Mouse (Mus musculus) ES-E14 (cell line): ENCODE results near the gene Lcn2. TPM values are rescaled to one million over a fixed set of nuclear protein-coding genes. Genes with fewer than 3 reads are reported as not detected.
A peak's percentile ranks its signal among the peaks of the same experiment; 100 is the strongest.
"Not testable (repeated sequence)": the region's sequence is repeated elsewhere in the genome, so short reads cannot be mapped to it uniquely, and the experiment has no call there.

ENCODE experiments used
- DNase-seq: peaks from one replicate; pipeline ENCODE4 v3.0.0-alpha.2; 2013; ENCODE audit warnings: low read depth, low spot score
- H3K27ac ChIP-seq: 2 replicates; pipeline ENCODE4 v1.5.1; 2012; ENCODE audit warnings: low read depth, mild to moderate bottlenecking, low read length, moderate library complexity, mixed read lengths; ENCODE audit not compliant: poor library complexity, insufficient read depth, severe bottlenecking
- H3K36me3 ChIP-seq: 2 replicates; pipeline ENCODE4 v1.6.1; 2012; ENCODE audit warnings: mild to moderate bottlenecking, low read length, moderate library complexity, mixed read lengths; ENCODE audit not compliant: control insufficient read depth, poor library complexity, insufficient read depth, severe bottlenecking
- H3K4me1 ChIP-seq, 2 experiments: fragments of 150-350 bp in 1 of 2; sonication (generic) in 1 of 2; 2 replicates each; pipeline ENCODE4 v1.6.1; 2012; ENCODE audit warnings: low read length in 2 of 2, mild to moderate bottlenecking in 1 of 2, mixed read lengths in 1 of 2; ENCODE audit not compliant: control insufficient read depth in 2 of 2, insufficient read depth in 2 of 2, poor library complexity in 1 of 2
- H3K4me3 ChIP-seq, 2 experiments: fragments of 150-350 bp in 1 of 2; sonication (generic) in 1 of 2; 2 replicates each; pipeline ENCODE4 v1.5.1; 2012; ENCODE audit warnings: low read length in 2 of 2, low read depth in 1 of 2, mild to moderate bottlenecking in 1 of 2, mixed read lengths in 1 of 2; ENCODE audit not compliant: insufficient read depth in 1 of 2, poor library complexity in 1 of 2, severe bottlenecking in 1 of 2
- H3K9ac ChIP-seq: 2 replicates; pipeline ENCODE4 v1.6.1; 2012; ENCODE audit warnings: low read depth, mild to moderate bottlenecking, low read length, mixed read lengths; ENCODE audit not compliant: poor library complexity, insufficient read depth, severe bottlenecking
- H3K9me3 ChIP-seq: fragments of 150-350 bp; sonication (generic); 2 replicates; pipeline ENCODE4 v1.6.1; 2012; ENCODE audit warnings: low read depth, mild to moderate bottlenecking, low read length; ENCODE audit not compliant: control insufficient read depth, insufficient read depth
- CHD2 ChIP-seq: IDR thresholded peaks from 2 replicates; pipeline ENCODE4 v1.6.1; 2014; ENCODE audit warnings: mild to moderate bottlenecking, low read depth, low read length, inconsistent platforms
- HCFC1 ChIP-seq: IDR thresholded peaks from 2 replicates; pipeline ENCODE4 v1.6.1; 2012; ENCODE audit warnings: low read length, inconsistent platforms, borderline replicate concordance; ENCODE audit not compliant: insufficient read depth
- MAFK ChIP-seq: IDR thresholded peaks from 2 replicates; pipeline ENCODE4 v1.6.1; 2014; ENCODE audit warnings: mild to moderate bottlenecking, low read depth, low read length, inconsistent platforms; ENCODE audit not compliant: insufficient read depth
- ZC3H11A ChIP-seq: IDR thresholded peaks from 2 replicates; pipeline ENCODE4 v1.6.1; 2012; ENCODE audit warnings: low read depth, mild to moderate bottlenecking, inconsistent platforms, low read length, borderline replicate concordance
- ZNF384 ChIP-seq: IDR thresholded peaks from 2 replicates; pipeline ENCODE4 v1.6.1; 2012; ENCODE audit warnings: low read depth, low read length, inconsistent platforms
- in situ Hi-C, 2 experiments: fragments of 600-800 bp; cut with MboI; formaldehyde crosslinking; loops; one replicate each; pipeline ENCODE4 v1.15.1; 2025; ENCODE audit warnings: low sequenced_read_pairs in 2 of 2, inconsistent platforms in 1 of 2; ENCODE audit not compliant: unreplicated experiment in 2 of 2
- total RNA-seq: library from RNA; depleted of rRNA; stranded (reverse); fragments of 300-350 nt; gene quantifications from 2 replicates; pipeline ENCODE4 v1.2.3, GENCODE M21; 2012

Lcn2 gene
- total RNA-seq, 1 experiment, result not detected

- TF ChIP-seq MAFK (no peak), HCFC1 (0 out of 2 replicates have a peak, but pooled peaks have one; percentile 17)
- Histone ChIP-seq H3K36me3 (peaks cover 2% of the 10 kb centered on the region; the same call in 1 of the 2 replicates), H3K27ac (no peak overlapping the region), H3K4me1 (peaks cover 0 to 2% of the 10 kb centered on the region in 2 experiments; a peak in 1 of 4 replicates), H3K9me3 (no peaks in the 10 kb centered on the region), H3K4me3 (peak overlapping the region; percentile 67 to 79), H3K9ac (peak overlapping the region; percentile 56)
- peak; percentile 47 for DNase-seq
- in situ Hi-C loops, result no loop called here
Observed at GRCm38 (mm10) chr2:32362817-32363340, 25.2 kb downstream of the Lcn2 start.

GRCm38 (mm10) chr2:32362274-32362673, 25.8 kb downstream of the Lcn2 start:
- H3K4me1 ChIP-seq, H3K9me3 ChIP-seq, in situ Hi-C loops, H3K36me3 ChIP-seq, H3K27ac ChIP-seq, DNase-seq: not testable (repeated sequence)
- H3K4me3 ChIP-seq, result peak overlapping the region; percentile 67 to 79
- peak; percentile 90 for TF ChIP-seq ZNF384
- H3K9ac ChIP-seq, result peak overlapping the region; percentile 56; the same call in 1 of the 2 replicates

GRCm38 (mm10) chr2:32361437-32361836, 26.6 kb downstream of the Lcn2 start:
- DNase-seq, result no peak
- Histone ChIP-seq H3K36me3 (no peaks in the 10 kb centered on the region), H3K4me1 (peaks cover 0 to 2% of the 10 kb centered on the region in 2 experiments; a peak in 1 of 4 replicates), H3K27ac (no peak overlapping the region), H3K9me3 (no peaks in the 10 kb centered on the region), H3K4me3 (peak overlapping the region; percentile 61 to 79), H3K9ac (peak overlapping the region; percentile 82)
- in situ Hi-C loops, result no loop called here
- TF ChIP-seq ZC3H11A (no peak), HCFC1 (0 out of 2 replicates have a peak, but pooled peaks have one; percentile 34)

- no peak overlapping the region for H3K9ac ChIP-seq
- no peaks in the 10 kb centered on the region for H3K9me3 ChIP-seq
- DNase-seq, result no peak
- H3K4me3 ChIP-seq, result peak overlapping the region in 1 of 2 experiments; percentile 79; a peak in 3 of 4 replicates
- H3K4me1 ChIP-seq, result peaks cover 0 to 2% of the 10 kb centered on the region in 2 experiments; a peak in 1 of 4 replicates
- H3K36me3 ChIP-seq, result no peaks in the 10 kb centered on the region
- in situ Hi-C loops, result no loop called here
- TF ChIP-seq MAFK (no peak), ZC3H11A (no peak)
- H3K27ac ChIP-seq, result no peak overlapping the region
Observed at GRCm38 (mm10) chr2:32360741-32361140, 27.3 kb downstream of the Lcn2 start.

GRCm38 (mm10) chr2:32358381-32358780, 29.7 kb downstream of the Lcn2 start:
- Histone ChIP-seq H3K4me3 (no peak overlapping the region), H3K9ac (no peak overlapping the region), H3K27ac (no peak overlapping the region), H3K9me3 (no peaks in the 10 kb centered on the region), H3K4me1 (peaks cover 0 to 2% of the 10 kb centered on the region in 2 experiments; a peak in 1 of 4 replicates), H3K36me3 (no peaks in the 10 kb centered on the region)
- no peak for DNase-seq
- TF ChIP-seq ZC3H11A (no peak), ZNF384 (no peak), HCFC1 (no peak), CHD2 (no peak), MAFK (no peak)
- in situ Hi-C loops, result no loop called here
